Mouse (Mus musculus): ENCODE results near the gene Zfp933.

- TF ChIP-seq ZNF384 (IDR thresholded peaks at IDR 0.05; ENCODE audit: low read depth, low read length) (no peak), CHD2 (IDR thresholded peaks at IDR 0.05; ENCODE audit: low read depth, low read length) (no peak), ZC3H11A (IDR thresholded peaks at IDR 0.05; ENCODE audit: borderline replicate concordance, low read depth, low read length) (no peak), MAFK (IDR thresholded peaks at IDR 0.05; ENCODE audit: insufficient read depth, low read depth, low read length) (no peak)
These were observed 19.6 kb upstream of the Zfp933 start for GRCm38 (mm10) chr4:147867563-147868449.
